Mouse (Mus musculus) megakaryocyte progenitor cell, adult 5-6 weeks (primary cell): Measurements from ENCODE around the gene Nlrp6. TPM values are rescaled to one million over a fixed set of nuclear protein-coding genes. Genes with fewer than 3 reads are reported as not detected.

Source experiments
- ATAC-seq: replicated peaks from 2 replicates; pipeline ENCODE4 v1.8.0; 2016; ENCODE audit warnings: mild to moderate bottlenecking, moderate TSS enrichment, inconsistent platforms; ENCODE audit not compliant: poor library complexity
- total RNA-seq, 2 experiments: library from RNA; stranded (forward) in 1 of 2; stranded (reverse) in 1 of 2; fragments of 157-497, 149-512 nt in 1 of 2; fragments of 200-1000 nt in 1 of 2; gene quantifications; 2 replicates each; pipeline versions ENCODE4 v1.2.3 to v1.2.4; 2015 to 2017

Nlrp6 gene
- total RNA-seq, 2 experiments from 2014 or later: not detected

DNA sequence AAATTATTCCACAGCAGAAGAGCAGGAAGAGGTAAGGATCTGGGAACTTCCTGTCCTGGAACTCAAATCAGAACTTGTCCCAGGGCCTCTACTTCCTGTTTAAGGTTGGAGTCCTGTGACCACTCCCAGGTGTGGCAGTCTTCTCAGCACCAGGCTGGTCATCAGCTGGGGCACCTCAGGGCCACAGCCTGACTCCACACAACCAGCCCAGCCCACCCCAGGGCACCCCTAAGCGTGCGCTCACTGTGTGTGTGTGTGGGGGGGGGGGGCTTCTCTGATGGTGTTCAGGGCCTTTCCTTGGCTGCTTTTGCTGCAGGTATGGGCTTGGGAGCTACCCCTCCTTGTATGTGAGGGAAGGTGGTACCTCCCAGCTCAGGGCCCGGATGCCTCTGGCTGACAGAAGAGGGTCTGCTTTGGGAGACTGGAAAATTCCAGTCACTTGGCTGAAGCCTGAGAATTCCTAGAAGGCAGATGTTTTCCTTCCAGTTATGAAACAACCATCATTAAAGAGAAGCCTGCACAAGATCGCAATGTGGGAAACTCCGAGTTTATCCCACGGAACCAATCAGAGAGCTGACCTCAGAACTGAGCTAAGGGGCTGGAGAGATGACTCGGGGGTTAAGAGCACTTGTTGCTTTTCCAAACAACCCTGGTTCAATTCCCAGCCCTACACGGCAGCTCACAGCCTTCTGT is 50.9 kb downstream of the Nlrp6 start:
- ATAC-seq: 0 out of 2 replicates have a peak, but pooled peaks have one; percentile 4

DNA sequence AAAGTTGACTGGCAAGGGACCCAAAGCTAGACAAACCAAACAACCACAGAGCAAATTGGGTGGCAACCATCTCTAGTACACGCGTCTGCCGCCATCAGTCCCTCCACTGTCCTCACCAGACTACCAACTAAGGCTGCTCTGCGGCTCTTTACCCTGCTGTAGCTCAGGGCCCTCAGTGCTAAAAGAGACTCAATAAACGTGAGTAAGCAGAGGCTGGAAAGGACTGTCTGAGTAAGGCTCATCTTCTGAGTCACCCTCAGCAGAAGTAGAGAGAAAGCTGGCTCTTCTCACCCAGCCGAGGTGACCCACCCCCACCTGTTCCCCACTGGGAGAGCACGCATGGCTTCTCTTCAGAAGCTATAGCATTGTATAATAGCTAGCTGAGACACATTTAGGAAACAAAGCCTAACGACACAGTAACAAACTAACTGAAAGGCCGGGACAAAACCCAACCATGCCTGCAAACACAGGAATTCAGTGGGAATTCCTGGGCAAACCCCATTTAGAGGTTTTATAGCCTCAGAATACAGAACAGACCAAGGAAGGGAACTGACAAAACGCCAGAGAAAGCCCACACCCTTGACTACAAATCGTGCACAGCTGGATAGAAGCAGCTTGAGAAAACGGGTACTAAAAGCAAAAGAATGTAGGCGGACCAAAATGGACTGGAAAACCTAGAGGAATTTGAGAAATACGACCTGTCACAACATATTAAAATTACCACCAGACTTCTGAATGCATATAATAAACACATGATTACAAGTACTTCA is 52.9 kb downstream of the Nlrp6 start:
- no peak for ATAC-seq

DNA sequence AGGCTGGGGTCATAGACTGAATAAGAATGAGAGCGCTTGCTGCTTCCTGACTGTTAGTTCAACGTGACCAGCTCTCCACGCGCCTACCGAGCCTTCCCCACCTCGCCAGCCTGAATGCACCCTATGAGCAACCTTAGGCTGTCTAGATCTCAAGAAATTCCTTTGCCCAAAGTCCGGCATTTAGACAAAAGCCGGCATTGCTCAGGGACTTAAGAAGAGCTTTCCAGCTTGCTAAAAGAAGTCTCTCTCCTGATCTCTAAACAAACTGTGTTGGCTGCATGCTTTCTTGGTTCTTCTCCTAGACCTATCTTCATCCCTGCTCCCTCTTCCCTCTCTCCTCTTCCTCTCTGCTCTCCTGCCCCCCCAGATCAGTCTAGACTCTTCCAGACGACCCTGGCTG is 54.2 kb downstream of the Nlrp6 start:
- ATAC-seq: no peak

DNA sequence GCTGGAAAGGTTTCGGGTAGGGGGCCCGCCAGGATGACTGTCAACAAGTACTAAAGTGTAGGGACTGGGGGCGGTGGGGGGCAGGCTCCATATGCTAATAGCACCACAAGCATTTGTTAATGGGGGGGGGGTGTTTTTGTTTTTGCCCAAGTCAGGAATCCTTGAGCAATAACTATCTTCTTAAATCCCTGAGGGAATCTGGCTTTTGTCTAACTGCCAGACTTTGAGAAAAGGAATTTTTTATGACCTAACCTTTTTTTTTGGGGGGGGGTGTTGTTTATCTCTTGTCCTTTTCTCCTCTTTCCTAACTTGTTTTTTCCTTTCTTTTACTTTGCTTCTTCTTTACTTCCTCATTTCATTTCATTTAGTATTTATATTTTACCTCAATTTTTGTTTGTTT is 54.8 kb downstream of the Nlrp6 start:
- no peak for ATAC-seq

DNA sequence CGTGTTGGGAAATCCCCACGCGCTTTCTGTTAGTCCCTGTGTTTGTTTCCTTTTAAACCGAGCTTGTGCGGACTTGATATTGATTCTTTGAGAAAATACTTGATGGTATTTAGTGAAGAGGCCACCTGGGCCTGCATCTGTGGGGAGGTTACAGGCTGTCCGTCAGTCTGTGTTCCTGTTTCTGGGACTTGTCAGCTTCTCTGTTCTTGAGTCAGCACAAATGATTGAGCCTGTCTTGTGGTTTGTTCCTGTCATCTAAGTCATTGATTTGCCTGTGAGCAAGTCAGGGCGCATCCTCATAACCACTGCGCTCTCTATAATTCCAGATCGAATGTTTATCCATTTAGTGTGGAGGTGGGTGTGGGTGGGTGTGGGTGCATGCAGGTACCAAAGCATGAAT is 56.0 kb downstream of the Nlrp6 start:
- ATAC-seq: peak; percentile 51

Other genes with a start within 250 kb of the Nlrp6 start
- gene Olfr45, start 239.0 kb upstream of the Nlrp6 start, total RNA-seq (2015): not detected in 2 replicates
- gene Olfr45, start 239.0 kb upstream of the Nlrp6 start, total RNA-seq (2017): 0.10 TPM in 1 of 2 replicates, not detected in the other
- not detected in 2 replicates for gene Olfr541, start 223.6 kb upstream of the Nlrp6 start, total RNA-seq (2015)
- not detected in 2 replicates for gene Olfr541, start 223.6 kb upstream of the Nlrp6 start, total RNA-seq (2017)
- not detected in 2 replicates for gene Cyp2e1, start 157.2 kb upstream of the Nlrp6 start, total RNA-seq (2015)
- gene Cyp2e1, start 157.2 kb upstream of the Nlrp6 start, total RNA-seq (2017): not detected in 2 replicates
- 0.20 and 1.4 TPM in 2 replicates for gene Syce1, start 133.1 kb upstream of the Nlrp6 start, total RNA-seq (2015)
- 2.7 and 4.4 TPM in 2 replicates for gene Syce1, start 133.1 kb upstream of the Nlrp6 start, total RNA-seq (2017)
- gene Zfp941, start 98.7 kb upstream of the Nlrp6 start, total RNA-seq (2015): 0.66 and 1.2 TPM in 2 replicates
- 1.4 and 1.5 TPM in 2 replicates for gene Zfp941, start 98.7 kb upstream of the Nlrp6 start, total RNA-seq (2017)
- gene Urah, start 85.9 kb upstream of the Nlrp6 start, total RNA-seq (2015): not detected in 2 replicates
- gene Urah, start 85.9 kb upstream of the Nlrp6 start, total RNA-seq (2017): not detected in 2 replicates
- gene Scgb1c1, start 75.4 kb upstream of the Nlrp6 start, total RNA-seq (2015): not detected in 2 replicates
- not detected in 2 replicates for gene Scgb1c1, start 75.4 kb upstream of the Nlrp6 start, total RNA-seq (2017)
- not detected in 2 replicates for gene Odf3, start 73.1 kb upstream of the Nlrp6 start, total RNA-seq (2015)
- not detected in 2 replicates for gene Odf3, start 73.1 kb upstream of the Nlrp6 start, total RNA-seq (2017)
- gene Gm45785, start 64.6 kb upstream of the Nlrp6 start, total RNA-seq (2015): 0.35 TPM in 1 of 2 replicates, not detected in the other
- not detected in 2 replicates for gene Gm45785, start 64.6 kb upstream of the Nlrp6 start, total RNA-seq (2017)
- gene Ric8a, start 63.9 kb upstream of the Nlrp6 start, total RNA-seq (2015): 26.0 and 38.2 TPM in 2 replicates
- gene Ric8a, start 63.9 kb upstream of the Nlrp6 start, total RNA-seq (2017): 24.4 and 27.3 TPM in 2 replicates
- gene Bet1l, start 63.3 kb upstream of the Nlrp6 start, total RNA-seq (2015): 9.9 and 12.3 TPM in 2 replicates
- gene Bet1l, start 63.3 kb upstream of the Nlrp6 start, total RNA-seq (2017): 21.8 and 24.6 TPM in 2 replicates
- 85.9 and 103 TPM in 2 replicates for gene Psmd13, start 38.9 kb upstream of the Nlrp6 start, total RNA-seq (2015)
- 197 and 208 TPM in 2 replicates for gene Psmd13, start 38.9 kb upstream of the Nlrp6 start, total RNA-seq (2017)
- gene Sirt3, start 38.6 kb upstream of the Nlrp6 start, total RNA-seq (2015): 22.9 and 23.0 TPM in 2 replicates
- 30.0 and 31.9 TPM in 2 replicates for gene Sirt3, start 38.6 kb upstream of the Nlrp6 start, total RNA-seq (2017)
- not detected in 2 replicates for gene Cox8b, start 20.5 kb upstream of the Nlrp6 start, total RNA-seq (2015)
- gene Cox8b, start 20.5 kb upstream of the Nlrp6 start, total RNA-seq (2017): not detected in 2 replicates
- gene Pgghg, start 20.5 kb downstream of the Nlrp6 start, total RNA-seq (2015): 5.1 and 7.3 TPM in 2 replicates
- 8.2 and 9.0 TPM in 2 replicates for gene Pgghg, start 20.5 kb downstream of the Nlrp6 start, total RNA-seq (2017)
- gene Ifitm5, start 29.4 kb downstream of the Nlrp6 start, total RNA-seq (2015): 0.83 and 1.1 TPM in 2 replicates
- not detected in 2 replicates for gene Ifitm5, start 29.4 kb downstream of the Nlrp6 start, total RNA-seq (2017)
- not detected in 2 replicates for gene Gm45717, start 35.0 kb downstream of the Nlrp6 start, total RNA-seq (2015)
- 1.1 TPM in 1 of 2 replicates, not detected in the other for gene Gm45717, start 35.0 kb downstream of the Nlrp6 start, total RNA-seq (2017)
- 577 and 637 TPM in 2 replicates for gene Ifitm2, start 35.1 kb downstream of the Nlrp6 start, total RNA-seq (2015)
- 287 and 322 TPM in 2 replicates for gene Ifitm2, start 35.1 kb downstream of the Nlrp6 start, total RNA-seq (2017)
- gene Ifitm1, start 46.3 kb downstream of the Nlrp6 start, total RNA-seq (2015): 57.8 and 89.8 TPM in 2 replicates
- 33.7 and 37.5 TPM in 2 replicates for gene Ifitm1, start 46.3 kb downstream of the Nlrp6 start, total RNA-seq (2017)
- 147 and 203 TPM in 2 replicates for gene Ifitm3, start 89.9 kb downstream of the Nlrp6 start, total RNA-seq (2015)
- 49.4 and 56.2 TPM in 2 replicates for gene Ifitm3, start 89.9 kb downstream of the Nlrp6 start, total RNA-seq (2017)
- 81.7 and 90.1 TPM in 2 replicates for gene Ifitm6, start 97.0 kb downstream of the Nlrp6 start, total RNA-seq (2015)
- gene Ifitm6, start 97.0 kb downstream of the Nlrp6 start, total RNA-seq (2017): 37.7 and 55.9 TPM in 2 replicates
- gene Gm17387, start 108.2 kb downstream of the Nlrp6 start, total RNA-seq (2015): not detected in 2 replicates
- not detected in 2 replicates for gene Gm17387, start 108.2 kb downstream of the Nlrp6 start, total RNA-seq (2017)
- gene B4galnt4, start 140.2 kb downstream of the Nlrp6 start, total RNA-seq (2015): 0.84 and 1.3 TPM in 2 replicates
- gene B4galnt4, start 140.2 kb downstream of the Nlrp6 start, total RNA-seq (2017): 1.5 and 2.8 TPM in 2 replicates
- 1.0 and 2.2 TPM in 2 replicates for gene Pkp3, start 157.3 kb downstream of the Nlrp6 start, total RNA-seq (2015)
- gene Pkp3, start 157.3 kb downstream of the Nlrp6 start, total RNA-seq (2017): 0.10 and 1.1 TPM in 2 replicates
- 12.3 and 12.6 TPM in 2 replicates for gene Sigirr, start 179.7 kb downstream of the Nlrp6 start, total RNA-seq (2015)
- gene Sigirr, start 179.7 kb downstream of the Nlrp6 start, total RNA-seq (2017): 5.8 and 14.0 TPM in 2 replicates
- gene Ano9, start 196.9 kb downstream of the Nlrp6 start, total RNA-seq (2015): not detected in 2 replicates
- not detected in 2 replicates for gene Ano9, start 196.9 kb downstream of the Nlrp6 start, total RNA-seq (2017)
- gene Ptdss2, start 201.5 kb downstream of the Nlrp6 start, total RNA-seq (2015): 5.8 and 9.2 TPM in 2 replicates
- 5.7 and 5.8 TPM in 2 replicates for gene Ptdss2, start 201.5 kb downstream of the Nlrp6 start, total RNA-seq (2017)